Mouse (Mus musculus) adrenal gland, adult 10 weeks (tissue): ENCODE results near the gene Col6a6. TPM values are rescaled to one million over a fixed set of nuclear protein-coding genes. Genes with fewer than 3 reads are reported as not detected.

ENCODE experiments used
- polyA plus RNA-seq: library from polyadenylated mRNA; stranded (reverse); fragments of 350-450 nt; fragmentation: Illumina TruSeq; extraction: RNeasy Lipid Tissue Mini Kit (QIAGEN cat#74804); gene quantifications from one replicate; pipeline ENCODE4 v1.2.3, GENCODE M21; 2014; ENCODE audit warnings: low read depth, low replicate concordance

Col6a6 gene
- polyA plus RNA-seq: 0.23 TPM

DNA sequence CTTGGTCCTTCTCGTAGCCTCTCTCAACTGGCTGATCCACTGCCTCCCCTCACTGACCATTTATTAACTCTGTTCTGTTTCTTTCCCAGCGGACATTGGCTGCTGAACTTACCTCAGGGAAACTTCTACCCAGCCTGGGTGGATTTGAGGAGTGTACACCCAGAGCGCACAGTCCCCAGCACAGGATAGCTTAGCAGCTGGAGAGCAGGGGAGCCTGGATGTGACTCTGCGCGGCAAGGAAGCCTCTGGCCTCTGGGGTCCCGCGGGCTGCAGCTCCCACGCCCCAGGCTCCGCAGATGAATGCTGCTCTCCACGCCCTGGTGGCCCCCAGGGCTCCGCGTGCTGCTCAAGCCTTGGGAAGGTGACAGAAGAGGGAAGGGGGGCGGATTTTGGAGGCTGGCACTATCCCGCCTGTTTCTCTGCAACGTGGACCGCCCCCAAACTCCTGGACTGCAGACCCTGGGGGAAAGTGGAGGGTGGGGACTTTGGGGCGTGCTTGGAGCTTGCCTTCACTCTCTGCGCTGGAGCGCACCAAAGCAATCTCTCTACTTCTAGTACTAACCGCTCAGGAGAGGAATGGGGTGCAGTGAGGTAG is at the start of gene Col6a6:
Col6a6 (minus strand) TSS at position 370 of the 595 bp plus-strand sequence.

DNA sequence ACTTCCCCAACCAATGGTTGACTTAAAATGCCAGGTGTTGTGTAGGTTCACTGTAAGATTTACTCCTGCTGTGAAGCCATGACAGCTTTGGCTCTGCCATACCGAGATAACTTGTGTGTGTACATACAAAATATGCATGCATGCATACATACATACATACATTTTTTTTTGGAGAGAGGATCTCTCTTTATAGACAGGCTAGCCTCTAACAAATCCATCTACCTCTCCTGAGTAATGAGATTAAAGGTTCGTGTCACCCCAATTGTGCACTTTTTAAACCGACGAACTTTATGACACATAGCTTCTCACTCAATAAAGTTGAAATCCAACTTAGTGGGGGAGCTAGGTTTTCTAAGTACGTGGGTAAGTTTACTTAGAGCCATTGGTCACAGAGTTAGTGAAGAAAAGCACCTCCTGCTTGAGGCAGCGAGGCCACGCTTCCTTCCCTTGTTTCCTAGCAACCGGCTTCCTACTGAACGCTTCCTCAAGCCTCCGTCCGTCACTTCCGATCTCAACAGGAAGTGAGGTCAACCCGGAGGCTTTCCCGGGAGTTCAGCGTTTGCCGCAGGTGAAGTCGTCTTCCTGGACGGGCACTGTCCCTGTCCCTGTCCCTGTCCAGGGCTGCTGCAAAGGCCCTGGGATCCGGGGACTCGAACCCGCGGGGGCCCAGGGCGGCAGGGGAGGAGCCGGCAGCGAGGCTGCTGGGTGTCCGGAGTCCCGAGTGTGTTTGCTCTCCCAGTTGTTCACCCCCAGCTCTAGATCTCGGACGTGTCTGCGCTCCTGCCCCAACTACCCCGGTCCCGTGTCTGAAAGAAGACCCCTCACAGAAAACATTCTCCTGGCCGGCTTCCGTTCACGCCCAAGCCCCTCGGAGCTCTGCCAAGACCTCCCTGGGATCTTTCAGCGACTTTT is 185.2 kb downstream of the Col6a6 start, which contains the start of gene Pik3r4:
Pik3r4 (plus strand) TSS at position 519 of the 912 bp plus-strand sequence.

Other genes starting within 250 kb of the Col6a6 start
- 18.0 TPM for gene Pik3r4, start 185.2 kb downstream of the Col6a6 start, polyA plus RNA-seq
- gene Col6a5, start 132.5 kb upstream of the Col6a6 start, polyA plus RNA-seq: 0.76 TPM